Mouse (Mus musculus) thymus, postnatal 0 days (tissue): Measurements from ENCODE around the gene Fcamr. TPM values are rescaled to one million over a fixed set of nuclear protein-coding genes. Genes with fewer than 3 reads are reported as not detected.

ENCODE experiments used
- DNase-seq: peaks from one replicate; pipeline ENCODE4 v3.0.0-alpha.2; 2015; ENCODE audit warnings: low spot score
- polyA plus RNA-seq: library from polyadenylated mRNA; unstranded; fragments of >200 nt; fragmentation: Nextera tagmentation; extraction: Ambion mirVana; gene quantifications from 2 replicates; pipeline ENCODE4 v1.2.1, GENCODE M21; 2015

Fcamr gene
- 0.06 TPM in 1 of 2 replicates, not detected in the other for polyA plus RNA-seq

DNA sequence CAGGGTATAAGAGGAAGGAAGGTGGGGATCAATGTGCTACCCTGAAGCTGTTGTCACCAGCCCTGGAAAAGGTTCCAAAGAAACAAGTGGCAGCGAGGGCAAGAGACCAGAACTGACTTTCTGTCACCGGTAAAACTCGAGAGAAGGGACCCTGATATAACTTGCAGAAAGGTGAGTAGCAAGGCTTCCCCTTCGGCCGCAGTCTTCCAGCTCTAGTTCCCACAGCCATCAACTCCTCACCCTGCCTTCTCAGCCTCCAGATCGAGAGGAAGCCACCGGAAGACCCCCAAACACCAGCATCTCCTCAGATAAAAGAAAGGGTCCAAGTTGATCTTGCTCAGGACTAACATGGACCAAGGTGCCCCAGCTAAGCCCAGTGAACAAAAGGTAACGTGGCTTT is at the start of gene Fcamr:
Gene Fcamr (plus strand): TSS at position 301 of the 400 bp plus-strand sequence.
- DNase-seq = no peak

DNA sequence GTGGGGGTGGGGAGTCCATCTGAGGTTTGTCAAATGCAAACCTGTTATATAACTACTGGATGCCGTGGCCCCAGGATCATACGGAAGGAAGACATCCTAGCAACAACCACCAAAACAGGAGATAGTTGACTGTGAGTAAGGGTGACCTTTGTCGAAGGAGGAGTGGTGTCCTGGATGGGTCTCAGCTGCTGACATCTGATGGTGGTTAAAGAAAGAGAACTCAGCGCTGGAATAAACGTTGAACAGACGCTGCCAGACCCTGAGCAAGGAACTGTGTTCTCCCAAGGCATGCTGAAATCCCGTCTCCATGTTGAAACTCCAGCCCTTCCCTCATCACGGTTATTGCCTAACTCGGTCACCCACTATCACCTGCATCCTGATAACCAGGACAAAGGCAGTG is 41.0 kb upstream of the Fcamr start:
- DNase-seq = no peak

DNA sequence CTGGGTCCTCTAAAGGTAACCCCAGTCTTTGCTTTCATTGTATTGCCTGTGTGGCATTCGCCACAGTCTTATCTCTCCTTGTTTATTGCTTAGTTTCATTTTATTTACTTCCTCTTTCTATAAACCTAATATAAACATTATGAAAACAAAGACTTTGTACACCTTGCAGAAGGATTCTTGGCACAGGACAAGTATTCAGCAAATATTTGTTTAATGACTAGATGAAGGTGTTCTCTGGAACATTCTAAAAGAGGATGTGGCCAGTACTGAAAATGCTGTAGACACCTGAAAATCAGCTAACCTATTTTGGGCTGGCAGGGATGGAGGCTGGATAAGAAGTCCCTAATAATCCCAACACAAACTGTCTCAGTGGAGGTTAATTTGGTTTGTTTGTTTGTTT is 39.1 kb upstream of the Fcamr start:
- no peak for DNase-seq

DNA sequence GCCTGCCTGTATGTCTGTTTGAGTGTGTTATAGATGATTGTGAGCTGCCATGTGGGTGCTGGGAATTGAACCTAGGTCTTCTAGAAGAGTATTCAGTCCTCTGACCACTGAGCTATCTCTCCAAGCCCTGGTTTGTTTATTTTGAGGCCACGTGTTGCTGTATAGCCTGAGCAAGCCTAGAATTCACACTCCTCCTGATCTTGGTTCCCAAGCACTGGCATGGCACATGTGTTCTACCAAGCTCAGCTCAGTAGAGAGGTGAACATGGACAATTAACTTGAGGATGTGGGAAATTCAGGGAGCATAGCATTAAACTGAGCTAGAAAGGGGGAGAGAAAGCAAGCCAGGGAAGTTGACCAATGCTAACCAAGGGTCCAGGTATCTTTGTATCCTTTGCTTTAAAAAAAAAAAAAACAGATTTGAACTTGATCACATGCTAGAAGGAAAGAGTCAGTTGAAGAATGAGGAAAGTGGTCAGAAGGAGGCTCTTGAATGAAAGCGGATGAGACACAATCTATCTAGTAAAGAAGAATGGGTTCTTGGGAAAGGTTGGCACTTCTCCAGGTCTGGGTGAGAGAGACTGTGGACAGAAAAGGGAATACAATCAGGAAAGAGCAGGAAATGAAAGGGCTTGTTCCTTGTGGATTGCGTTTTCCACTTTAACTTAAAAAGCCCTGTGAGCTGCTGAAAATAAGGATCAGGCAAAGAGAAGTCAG is 38.5 kb upstream of the Fcamr start:
- no peak for DNase-seq

DNA sequence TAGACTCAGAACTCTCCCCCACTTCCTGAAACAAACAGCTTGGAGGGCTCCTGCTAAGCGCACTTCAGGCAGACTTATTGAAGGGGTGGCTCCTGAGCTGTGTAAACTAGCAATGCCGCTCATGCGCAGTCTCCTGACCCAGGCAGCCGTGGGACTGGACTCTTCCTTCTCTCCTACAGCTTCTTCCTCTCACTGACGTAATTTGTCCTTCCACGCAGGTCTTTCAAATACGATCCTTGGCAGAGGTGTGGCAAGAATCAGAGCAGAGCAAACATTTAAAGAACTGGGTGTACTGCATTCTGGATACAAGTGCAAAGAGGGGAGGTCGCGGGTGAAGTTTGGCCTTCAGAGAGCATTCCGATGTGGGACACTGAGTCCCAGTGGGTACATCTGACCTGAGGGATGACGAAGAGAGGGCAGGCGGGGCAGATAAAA is 36.7 kb upstream of the Fcamr start:
- DNase-seq = no peak

DNA sequence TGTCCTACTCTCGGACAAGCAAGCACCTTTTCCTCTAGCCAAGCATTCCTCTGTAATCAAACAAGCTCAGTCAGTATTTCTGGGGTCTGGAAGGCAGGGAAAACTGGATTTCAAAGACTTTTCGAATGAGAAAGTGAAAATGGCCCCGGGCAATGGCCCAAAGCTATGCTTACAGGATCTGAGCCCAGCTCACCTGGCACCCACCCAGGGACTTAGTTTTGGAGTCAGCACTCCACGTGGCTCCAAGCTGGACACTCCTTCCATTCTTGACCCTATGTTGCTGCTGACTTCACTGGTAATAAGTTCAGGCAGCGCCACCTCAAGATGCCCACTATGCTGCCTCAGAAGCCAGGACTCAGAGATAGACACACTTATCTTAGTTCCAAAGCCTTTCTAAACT is 33.6 kb upstream of the Fcamr start:
- DNase-seq = no peak

DNA sequence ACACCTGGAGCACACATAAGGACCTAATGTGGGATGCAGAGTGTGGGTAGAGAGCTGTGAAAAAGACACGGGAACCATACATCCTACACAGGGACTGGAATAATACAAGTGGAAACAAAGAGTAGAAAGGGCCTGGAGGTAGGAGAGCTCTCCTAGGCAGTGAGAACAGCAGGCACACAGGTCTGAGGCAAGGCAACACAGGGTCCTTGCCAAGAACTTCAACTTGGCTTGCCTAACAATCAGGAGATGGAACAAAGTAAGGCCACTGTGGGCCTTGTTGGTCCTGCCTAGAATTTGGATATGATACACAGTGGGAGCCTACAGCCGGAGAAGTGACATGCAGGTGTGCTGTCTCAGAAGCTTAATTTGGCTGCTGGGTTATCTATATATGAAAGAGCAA is 30.8 kb upstream of the Fcamr start:
- no peak for DNase-seq

DNA sequence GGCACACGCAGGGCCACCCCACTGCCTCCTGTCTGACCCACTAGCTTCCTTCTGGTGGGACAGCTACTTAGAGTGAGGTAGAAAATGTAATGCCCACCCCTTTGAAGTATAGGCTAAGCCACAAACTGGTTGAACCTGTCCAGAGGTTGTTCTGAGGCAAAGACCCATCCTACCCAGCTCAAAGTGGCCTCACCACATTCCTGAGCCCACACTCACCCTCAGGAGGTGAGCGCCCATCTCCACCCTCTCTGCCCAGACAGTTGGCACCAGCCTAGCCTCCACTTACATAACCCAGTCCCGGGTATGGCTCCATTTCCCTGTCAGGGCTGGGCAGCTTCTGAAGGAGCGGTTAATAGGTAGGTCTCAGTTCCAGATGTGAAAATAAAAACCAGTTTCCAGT is 30.2 kb upstream of the Fcamr start:
- no peak for DNase-seq

DNA sequence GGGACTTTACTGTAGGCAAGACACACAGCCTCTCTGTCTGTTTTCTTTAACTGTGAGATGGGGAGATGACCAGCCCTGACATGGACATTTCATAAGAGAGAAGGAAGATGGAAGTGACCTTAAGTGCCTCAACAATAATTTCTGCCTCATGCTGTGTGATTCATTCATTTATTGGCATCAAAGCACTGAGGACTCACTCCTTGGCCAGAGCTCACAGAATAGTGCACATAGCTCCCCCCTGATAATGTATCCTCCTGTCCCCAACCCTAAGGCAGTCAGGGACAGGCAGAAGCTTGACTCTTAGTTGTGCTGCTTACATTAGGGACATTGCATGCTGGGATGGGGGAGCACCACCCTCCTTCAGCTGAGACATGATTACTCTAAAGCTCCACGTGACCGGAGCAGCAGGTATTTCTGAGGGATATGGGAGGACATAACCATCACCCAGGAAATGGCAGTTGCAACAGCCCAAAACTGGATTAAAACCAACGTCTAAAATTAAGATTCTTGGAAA is 29.7 kb upstream of the Fcamr start:
- DNase-seq = no peak

DNA sequence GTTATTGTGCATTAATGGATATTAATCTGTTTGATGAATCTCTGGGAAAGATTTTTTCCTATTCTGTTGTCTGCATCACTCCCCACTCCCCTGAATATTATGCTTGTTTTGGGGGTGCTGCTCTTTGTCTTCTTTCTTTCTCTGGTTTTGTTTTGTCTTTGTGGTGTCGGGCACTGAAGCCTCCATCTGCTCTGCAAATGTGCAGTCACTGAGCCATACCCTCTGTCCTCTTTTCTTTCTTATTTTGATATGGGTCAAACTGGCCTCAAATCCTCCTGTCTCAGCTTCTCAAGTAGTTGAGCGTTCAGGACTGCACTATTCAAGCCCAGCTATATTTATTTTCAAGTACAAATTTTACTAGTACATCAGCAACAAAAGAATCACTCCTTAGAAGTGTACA is 25.5 kb upstream of the Fcamr start:
- DNase-seq = no peak

DNA sequence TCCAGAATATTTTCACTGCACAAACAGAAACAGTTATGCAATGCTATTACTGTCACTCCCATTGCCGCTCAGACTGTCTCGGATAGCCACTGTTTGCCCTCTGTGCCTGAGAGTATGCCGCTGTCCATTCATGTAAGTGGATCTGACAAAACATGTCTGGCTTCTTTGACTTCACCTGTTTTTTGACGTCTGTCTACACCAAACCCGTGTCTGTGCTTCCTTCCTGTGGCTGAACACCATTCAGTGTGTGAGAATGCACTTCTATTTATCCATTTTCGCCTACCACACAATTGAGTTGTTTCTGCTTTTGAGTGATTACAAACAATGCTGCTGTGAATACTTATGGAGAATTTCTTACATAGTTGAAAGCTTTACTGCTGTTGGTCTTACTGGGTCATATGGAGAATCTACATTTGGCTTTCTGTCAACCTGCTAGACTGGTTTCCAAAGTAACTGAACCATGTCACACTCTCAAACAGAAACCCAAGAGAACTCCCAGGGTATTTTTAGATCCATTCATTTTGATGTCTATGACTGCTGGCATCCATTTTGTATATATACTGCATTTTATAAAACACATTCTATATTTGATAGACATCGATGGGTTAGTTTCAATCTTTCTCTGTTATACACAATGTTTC is 24.9 kb upstream of the Fcamr start:
- DNase-seq = no peak

DNA sequence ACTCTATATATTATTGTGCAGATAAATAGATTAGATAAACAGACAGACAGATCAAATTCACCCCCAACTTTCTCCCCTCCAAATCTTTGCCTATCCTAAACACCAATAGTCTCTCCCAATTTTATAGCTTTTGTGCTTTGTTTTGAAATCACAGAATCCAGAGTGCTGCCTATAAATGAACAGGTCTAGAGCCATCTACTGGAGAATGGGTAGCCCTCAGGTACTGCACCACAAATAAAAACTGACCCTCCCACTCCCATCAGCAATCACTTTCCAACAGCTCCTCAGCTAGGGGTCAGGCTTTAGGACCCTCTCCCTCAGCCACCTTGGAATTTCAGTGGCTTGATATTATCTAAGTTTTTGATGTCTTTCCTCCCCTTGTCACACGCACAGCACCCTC is 24.1 kb upstream of the Fcamr start:
- no peak for DNase-seq

DNA sequence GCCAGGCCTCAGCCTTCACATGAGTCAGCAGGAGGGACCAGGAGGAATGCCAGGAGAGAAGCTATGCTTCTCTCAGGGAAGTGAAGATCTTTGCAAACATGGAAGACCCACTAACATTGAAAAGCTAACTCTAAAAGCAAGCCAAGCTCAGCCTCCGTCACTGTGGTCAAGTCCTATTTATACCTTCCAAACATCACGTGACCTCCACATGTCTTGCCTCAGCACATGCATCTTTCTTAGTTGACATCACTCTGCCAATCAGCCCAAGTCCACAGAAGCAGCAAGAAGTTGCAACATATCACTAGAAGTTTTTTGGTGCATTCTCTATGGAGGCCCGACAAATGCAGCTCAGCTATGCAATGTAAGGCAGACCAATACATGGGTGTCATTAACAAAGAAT is 20.8 kb upstream of the Fcamr start:
- DNase-seq = no peak

DNA sequence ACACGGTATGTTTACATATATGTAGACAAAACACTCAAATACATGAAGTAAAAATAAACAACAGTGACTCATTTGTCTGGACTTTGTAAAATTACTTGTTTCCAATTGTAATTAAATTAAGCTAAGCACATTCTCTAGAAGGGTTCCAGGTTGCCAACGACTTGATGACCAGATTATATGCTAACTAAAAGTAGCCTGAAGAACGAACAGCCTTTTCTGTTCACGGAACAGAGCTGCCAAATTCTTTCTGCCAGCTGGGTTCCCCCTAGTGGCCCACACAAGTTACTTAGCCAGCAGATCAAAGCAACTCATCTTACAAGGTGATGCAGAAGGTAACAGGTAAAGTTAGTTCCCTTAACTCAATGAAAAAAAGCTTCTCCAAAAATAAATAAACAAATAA is 16.6 kb upstream of the Fcamr start:
- DNase-seq = peak; percentile 59

DNA sequence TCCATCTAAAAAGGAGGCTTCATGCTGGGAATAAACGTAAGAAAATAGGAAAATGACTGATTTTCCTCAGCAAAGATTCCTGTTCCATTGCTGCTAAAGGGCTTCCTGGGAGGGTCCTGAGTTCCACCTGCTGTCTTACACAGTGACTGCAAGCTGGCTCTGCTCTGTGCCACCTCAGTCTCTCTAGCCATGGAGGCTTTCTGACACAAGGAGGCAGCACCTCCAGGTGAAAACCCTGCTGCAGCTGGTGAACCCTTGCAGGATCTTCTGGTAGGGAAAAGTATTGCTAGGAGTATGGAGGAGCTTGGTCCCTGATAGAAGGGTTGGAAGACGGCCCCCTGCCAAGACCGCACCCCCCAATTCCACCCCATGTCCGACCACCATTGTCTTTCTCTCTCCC is 13.7 kb upstream of the Fcamr start:
- peak; percentile 30 for DNase-seq

DNA sequence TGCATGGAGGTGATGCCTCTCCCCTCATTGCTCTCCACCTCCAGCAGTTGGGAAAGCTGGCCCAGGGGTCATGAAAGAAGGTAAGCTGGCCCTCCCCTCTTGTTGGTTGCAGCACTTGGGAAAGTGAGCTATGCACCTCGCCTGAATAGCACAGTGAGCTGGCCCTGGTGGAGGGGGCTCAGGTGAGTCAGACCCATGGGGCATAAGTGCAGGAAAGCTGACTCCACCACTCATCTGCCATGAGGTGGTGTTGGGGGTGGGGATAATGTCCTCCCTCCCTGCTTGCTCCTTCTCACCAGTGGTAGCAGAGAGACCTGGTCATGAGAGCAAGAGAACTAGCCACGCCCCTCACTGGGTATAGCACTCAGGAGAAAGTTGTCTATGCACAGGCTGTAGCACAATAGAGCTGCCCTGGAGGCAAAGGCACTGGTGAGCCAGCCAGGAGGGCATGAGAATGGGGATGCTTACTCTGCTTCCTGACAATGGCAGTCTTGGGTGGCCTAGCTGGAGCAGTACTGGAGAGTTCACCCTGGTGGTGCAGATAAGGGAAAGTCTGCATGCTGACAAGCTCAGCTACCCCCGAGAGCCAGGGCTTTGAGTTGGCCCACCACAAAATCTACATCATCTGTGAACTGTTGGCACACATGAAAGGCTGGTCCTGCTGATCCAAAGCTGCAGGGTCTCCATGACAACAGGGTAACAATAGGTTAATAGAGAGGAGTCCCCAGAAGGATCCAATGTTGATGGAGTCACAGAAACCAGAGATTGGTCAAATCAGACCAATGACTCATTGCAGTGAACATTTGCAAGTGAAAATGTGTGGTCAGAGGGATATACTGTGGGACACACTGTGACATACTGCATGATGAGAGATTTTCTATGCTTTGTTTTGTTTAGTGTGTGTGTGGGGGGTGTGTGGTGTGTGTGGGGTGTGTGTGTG is 10.9 kb upstream of the Fcamr start:
- DNase-seq = no peak

DNA sequence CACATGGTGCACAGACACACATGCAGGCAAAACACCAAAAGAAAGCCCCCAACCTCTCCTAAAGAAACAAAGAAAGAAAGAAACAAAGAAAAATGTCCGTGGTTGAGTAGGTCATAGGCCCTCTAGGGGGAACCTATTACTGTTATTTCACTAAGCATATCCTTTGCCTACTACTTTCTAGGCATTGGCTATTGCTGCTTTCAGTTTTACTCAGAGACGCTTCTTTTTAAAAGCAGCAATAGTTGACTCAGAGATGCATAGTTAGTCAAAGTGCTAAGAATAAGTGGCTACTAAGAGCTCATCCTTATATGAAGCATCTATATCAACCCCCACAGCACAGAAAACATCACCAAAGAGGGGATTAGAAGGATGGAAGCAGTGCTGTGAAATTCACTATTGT is 5.4 kb upstream of the Fcamr start:
- DNase-seq = no peak

DNA sequence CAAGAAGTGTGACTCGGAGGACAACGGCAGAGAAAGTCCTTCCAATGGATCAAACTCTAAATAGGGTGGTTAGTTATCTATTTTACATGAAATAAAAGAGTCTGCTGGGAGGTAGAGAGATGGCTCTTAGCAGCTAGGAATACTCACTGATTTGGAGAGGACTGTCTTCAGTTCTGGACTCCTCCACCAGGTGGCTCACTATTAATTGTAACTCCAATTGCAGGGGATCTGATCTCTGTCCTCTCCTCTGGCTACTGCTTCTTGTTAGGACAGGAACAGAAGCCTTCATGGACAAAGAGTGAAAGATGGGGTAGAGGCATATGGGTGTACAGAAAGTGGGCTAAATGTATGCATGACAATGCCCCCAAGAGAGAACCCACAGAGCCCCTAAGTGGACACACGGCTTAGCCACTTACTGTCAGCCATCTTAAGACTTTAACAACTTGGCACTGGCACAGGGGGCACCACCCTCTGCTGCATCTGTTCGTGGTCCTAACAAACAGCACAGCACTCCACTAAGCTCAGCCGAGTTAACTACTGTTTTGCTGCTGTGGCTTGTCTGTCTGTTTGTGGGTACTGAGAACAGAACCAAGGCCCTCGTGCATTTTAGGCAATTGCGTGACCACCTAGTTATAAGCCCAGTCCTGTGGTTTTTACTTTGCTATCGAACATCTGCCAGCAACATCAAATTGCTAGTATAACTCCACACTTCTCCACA is 3.6 kb upstream of the Fcamr start:
- peak; percentile 49 for DNase-seq

DNA sequence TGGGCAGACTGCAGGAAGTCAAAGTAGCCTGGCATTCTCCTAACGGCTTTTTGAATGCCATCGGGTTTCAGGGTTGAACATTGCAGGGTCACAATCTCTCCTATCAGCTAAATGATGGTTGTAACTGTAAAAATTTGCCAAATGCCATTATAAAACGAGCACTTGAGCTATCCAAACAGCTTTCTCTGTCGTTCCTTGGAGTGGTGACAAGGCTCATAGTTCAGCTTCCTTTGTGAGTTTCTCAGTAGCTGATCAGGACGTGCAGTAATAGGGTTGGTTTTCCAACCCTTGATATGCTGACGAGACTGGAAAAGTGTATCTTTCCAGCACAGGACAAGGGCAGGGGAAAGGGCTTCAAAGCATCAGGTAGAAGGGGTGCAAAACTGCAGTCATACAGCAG is 2.7 kb upstream of the Fcamr start:
- DNase-seq = no peak

DNA sequence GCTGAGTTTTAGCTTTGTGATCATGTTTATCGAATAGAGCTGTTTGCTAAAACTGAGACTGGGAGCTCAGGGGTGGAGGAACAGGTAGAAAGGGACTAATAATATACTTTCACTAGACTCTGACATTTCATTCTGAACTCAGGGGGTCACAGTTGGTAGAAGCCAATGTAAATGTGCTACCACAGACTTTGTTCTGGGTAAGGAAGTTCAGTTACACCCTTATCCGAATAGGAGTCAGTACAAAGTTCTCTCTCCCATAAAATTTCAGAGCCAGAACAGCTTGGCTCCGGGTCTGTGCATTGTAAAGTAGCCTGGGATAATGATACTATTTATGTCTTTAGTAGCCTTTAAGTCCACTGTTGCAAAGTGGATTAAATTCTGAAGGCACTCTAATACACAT is 2.2 kb upstream of the Fcamr start:
- peak; percentile 2 for DNase-seq

DNA sequence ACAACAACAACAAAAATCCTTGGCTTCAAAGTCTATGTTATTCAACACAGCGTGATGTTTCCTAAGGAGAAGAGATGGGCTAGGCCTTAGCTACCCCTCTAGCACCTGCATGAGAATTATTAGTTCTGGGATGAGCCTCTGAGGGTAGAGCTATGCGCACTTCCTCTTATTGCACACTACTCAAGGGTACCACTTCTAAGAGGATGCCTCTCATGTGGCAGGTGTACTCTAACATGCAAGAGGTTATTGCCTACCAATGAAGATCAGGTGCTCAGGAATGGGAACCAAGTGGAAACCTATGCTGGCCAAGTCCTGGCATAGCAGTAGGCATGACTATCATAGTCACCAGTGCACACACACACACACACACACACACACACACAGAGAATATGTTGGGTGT is 1.3 kb upstream of the Fcamr start:
- peak; percentile 27 for DNase-seq
